Mouse (Mus musculus): ENCODE measurements around the gene Nhsl1.

Nhsl1 gene

GRCm38 (mm10) chr10:18494249-18494648, 175.5 kb downstream of the Nhsl1 start:
- no peak for DNase-seq

GRCm38 (mm10) chr10:18497066-18497465, 178.3 kb downstream of the Nhsl1 start:
- no peak for DNase-seq

- DNase-seq, result no peak
Observed at GRCm38 (mm10) chr10:18501997-18502396, 183.2 kb downstream of the Nhsl1 start.

GRCm38 (mm10) chr10:18505690-18506089, 186.9 kb downstream of the Nhsl1 start:
- no peak for DNase-seq

- DNase-seq, result no peak
Observed at GRCm38 (mm10) chr10:18506501-18506946, 187.7 kb downstream of the Nhsl1 start.

- no peak for DNase-seq
Observed at GRCm38 (mm10) chr10:18507869-18508473, 189.2 kb downstream of the Nhsl1 start.

GRCm38 (mm10) chr10:18508586-18508985, 189.8 kb downstream of the Nhsl1 start:
- no peak for DNase-seq

GRCm38 (mm10) chr10:18510663-18511062, 191.9 kb downstream of the Nhsl1 start:
- no peak for DNase-seq

- no peak for DNase-seq
Observed at GRCm38 (mm10) chr10:18511496-18511895, 192.7 kb downstream of the Nhsl1 start.

GRCm38 (mm10) chr10:18522556-18522955, 203.8 kb downstream of the Nhsl1 start:
- DNase-seq, result no peak

- DNase-seq, result peak; percentile 59
Observed at GRCm38 (mm10) chr10:18525311-18525710, 206.5 kb downstream of the Nhsl1 start.

GRCm38 (mm10) chr10:18525726-18526125, 206.9 kb downstream of the Nhsl1 start:
- no peak for DNase-seq

- peak; percentile 85 for DNase-seq
Observed at GRCm38 (mm10) chr10:18526184-18526850, 207.5 kb downstream of the Nhsl1 start.

GRCm38 (mm10) chr10:18526851-18527675, 208.3 kb downstream of the Nhsl1 start:
- peak; percentile 37 for DNase-seq

- peak; percentile 56 for DNase-seq
Observed at GRCm38 (mm10) chr10:18527766-18528165, 209.0 kb downstream of the Nhsl1 start.

GRCm38 (mm10) chr10:18528475-18528874, 209.7 kb downstream of the Nhsl1 start:
- DNase-seq, result peak; percentile 46

GRCm38 (mm10) chr10:18529177-18529576, 210.4 kb downstream of the Nhsl1 start:
- no peak for DNase-seq

GRCm38 (mm10) chr10:18530161-18530560, 211.4 kb downstream of the Nhsl1 start:
- no peak for DNase-seq

- no peak for DNase-seq
Observed at GRCm38 (mm10) chr10:18532293-18532692, 213.5 kb downstream of the Nhsl1 start.

- DNase-seq, result no peak
Observed at GRCm38 (mm10) chr10:18536889-18537288, 218.1 kb downstream of the Nhsl1 start.

GRCm38 (mm10) chr10:18545309-18545708, 226.5 kb downstream of the Nhsl1 start:
- DNase-seq, result no peak

- peak; percentile 69 for DNase-seq
Observed at GRCm38 (mm10) chr10:18545813-18546235, 227.0 kb downstream of the Nhsl1 start, which contains the start of gene Hebp2. TSS of gene Hebp2 (minus strand) at chr10:18546076.

- no peak for DNase-seq
Observed at GRCm38 (mm10) chr10:18547381-18547780, 228.6 kb downstream of the Nhsl1 start.
